Mouse (Mus musculus) CH12.LX (cell line): ENCODE results near the gene Exoc6b. TPM values are rescaled to one million over a fixed set of nuclear protein-coding genes. Genes with fewer than 3 reads are reported as not detected.

Source experiments
- DNase-seq: peaks from one replicate; pipeline ENCODE4 v3.0.0-alpha.2; 2013; ENCODE audit errors: extremely low read depth
- H3K27ac ChIP-seq: 2 replicates; pipeline ENCODE4 v1.5.1; 2012; ENCODE audit warnings: low read depth, mild to moderate bottlenecking, control low read depth, moderate library complexity; ENCODE audit not compliant: insufficient read depth
- H3K27me3 ChIP-seq: replicated peaks from 2 replicates; pipeline ENCODE3; 2012; ENCODE audit warnings: inconsistent platforms
- H3K36me3 ChIP-seq, 2 experiments: replicated peaks in 1 of 2; 2 replicates each; pipeline versions ENCODE3 to v1.6.1; 2012; ENCODE audit warnings: inconsistent platforms in 1 of 2, low read length in 1 of 2, mild to moderate bottlenecking in 1 of 2, mixed read lengths in 1 of 2, moderate library complexity in 1 of 2; ENCODE audit not compliant: control insufficient read depth in 1 of 2, insufficient read depth in 1 of 2
- H3K4me1 ChIP-seq, 2 experiments: 2 replicates each; pipeline ENCODE4 v1.6.1; 2012; ENCODE audit warnings: inconsistent platforms in 1 of 2, moderate library complexity in 1 of 2; ENCODE audit not compliant: insufficient read depth in 2 of 2, control insufficient read depth in 1 of 2
- H3K4me2 ChIP-seq: 2 replicates; pipeline ENCODE4 v1.6.1; 2012; ENCODE audit warnings: low read depth, mild to moderate bottlenecking, control low read depth; ENCODE audit not compliant: poor library complexity, insufficient read depth, severe bottlenecking
- H3K4me3 ChIP-seq, 3 experiments: fragments of 150-350 bp in 1 of 3; sonication (generic) in 1 of 3; replicated peaks in 1 of 3; 2 replicates each; pipeline versions ENCODE3 to v1.5.1; 2011 to 2012; ENCODE audit warnings: low read depth in 2 of 3, low read length in 2 of 3, mild to moderate bottlenecking in 2 of 3, moderate library complexity in 2 of 3, control low read depth in 1 of 3, improper control_type of control experiment in 1 of 3, inconsistent platforms in 1 of 3, mixed read lengths in 1 of 3; ENCODE audit not compliant: poor library complexity in 1 of 3
- H3K79me2 ChIP-seq: replicated peaks from 2 replicates; pipeline ENCODE4 v1.6.1; 2012; ENCODE audit warnings: mild to moderate bottlenecking, moderate library complexity; ENCODE audit not compliant: control insufficient read depth, poor library complexity, insufficient read depth, severe bottlenecking; ENCODE audit errors: extremely low read depth
- H3K9ac ChIP-seq: 2 replicates; pipeline ENCODE4 v1.6.1; 2012; ENCODE audit warnings: low read depth, mild to moderate bottlenecking, control low read depth, moderate library complexity; ENCODE audit not compliant: insufficient read depth
- H3K9me3 ChIP-seq: replicated peaks from 2 replicates; pipeline ENCODE3; 2012; ENCODE audit warnings: low read length, inconsistent platforms, mixed read lengths
- BHLHE40 ChIP-seq: IDR thresholded peaks from 2 replicates; pipeline ENCODE4 v1.6.1; 2011; ENCODE audit warnings: mild to moderate bottlenecking, low read depth, low read length, improper control_type of control experiment
- CTCF ChIP-seq, 2 experiments: IDR thresholded peaks in 1 of 2; conservative IDR thresholded peaks in 1 of 2; 2 replicates each; pipeline ENCODE4 v1.5.1; 2011 to 2012; ENCODE audit warnings: low read depth in 2 of 2, low read length in 2 of 2, improper control_type of control experiment in 1 of 2, inconsistent platforms in 1 of 2, mild to moderate bottlenecking in 1 of 2, moderate library complexity in 1 of 2
- E2F4 ChIP-seq: IDR thresholded peaks from 2 replicates; pipeline ENCODE4 v1.6.1; 2011; ENCODE audit warnings: low read depth, low read length, improper control_type of control experiment; ENCODE audit not compliant: insufficient replicate concordance
- EP300 ChIP-seq: IDR thresholded peaks from 2 replicates; pipeline ENCODE4 v1.6.1; 2011; ENCODE audit warnings: low read length, improper control_type of control experiment
- ETS1 ChIP-seq: conservative IDR thresholded peaks from 2 replicates; pipeline ENCODE4 v1.6.1; 2012; ENCODE audit warnings: low read depth, mild to moderate bottlenecking, inconsistent platforms, low read length, improper control_type of control experiment, moderate library complexity
- HCFC1 ChIP-seq: IDR thresholded peaks from 2 replicates; pipeline ENCODE4 v1.6.1; 2012; ENCODE audit warnings: low read depth, mild to moderate bottlenecking, inconsistent platforms, low read length, improper control_type of control experiment
- JUN ChIP-seq: IDR thresholded peaks from 2 replicates; pipeline ENCODE4 v1.6.1; 2011; ENCODE audit warnings: low read depth, mild to moderate bottlenecking, low read length, improper control_type of control experiment, moderate library complexity; ENCODE audit not compliant: insufficient read depth
- MAFK ChIP-seq: IDR thresholded peaks from 2 replicates; pipeline ENCODE4 v1.6.1; 2011; ENCODE audit warnings: low read length, improper control_type of control experiment; ENCODE audit not compliant: insufficient replicate concordance
- MAX ChIP-seq: IDR thresholded peaks from 2 replicates; pipeline ENCODE4 v1.6.1; 2011; ENCODE audit warnings: low read length, improper control_type of control experiment
- MAZ ChIP-seq: IDR thresholded peaks from 2 replicates; pipeline ENCODE4 v1.6.1; 2012; ENCODE audit warnings: low read depth, mild to moderate bottlenecking, inconsistent platforms, low read length, improper control_type of control experiment, moderate library complexity
- MYC ChIP-seq: IDR thresholded peaks from 2 replicates; pipeline ENCODE4 v1.6.1; 2011; ENCODE audit warnings: low read depth, mild to moderate bottlenecking, improper control_type of control experiment, low read length
- NELFE ChIP-seq: IDR thresholded peaks from 2 replicates; pipeline ENCODE4 v1.6.1; 2011; ENCODE audit warnings: low read depth, low read length, improper control_type of control experiment
- PAX5 ChIP-seq: IDR thresholded peaks from 2 replicates; pipeline ENCODE4 v1.6.1; 2012; ENCODE audit warnings: low read length, inconsistent platforms, mixed read lengths
- POLR2A ChIP-seq: IDR thresholded peaks from 2 replicates; pipeline ENCODE4 v1.6.1; 2011; ENCODE audit warnings: low read depth, mild to moderate bottlenecking, improper control_type of control experiment, low read length
- RCOR1 ChIP-seq: conservative IDR thresholded peaks from 2 replicates; pipeline ENCODE4 v1.6.1; 2012; ENCODE audit warnings: low read depth, mild to moderate bottlenecking, inconsistent platforms, low read length, improper control_type of control experiment
- SIN3A ChIP-seq: IDR thresholded peaks from 2 replicates; pipeline ENCODE4 v1.6.1; 2012; ENCODE audit warnings: low read length, improper control_type of control experiment, inconsistent platforms
- TCF12 ChIP-seq: IDR thresholded peaks from 2 replicates; pipeline ENCODE4 v1.6.1; 2014; ENCODE audit warnings: low read depth, mild to moderate bottlenecking, inconsistent platforms, low read length, improper control_type of control experiment
- UBTF ChIP-seq: IDR thresholded peaks from 2 replicates; pipeline ENCODE4 v1.6.1; 2012; ENCODE audit warnings: low read depth, mild to moderate bottlenecking, inconsistent platforms, low read length, improper control_type of control experiment, moderate library complexity
- ZC3H11A ChIP-seq: IDR thresholded peaks from 2 replicates; pipeline ENCODE4 v1.6.1; 2012; ENCODE audit warnings: low read depth, mild to moderate bottlenecking, inconsistent platforms, low read length, improper control_type of control experiment
- ZMIZ1 ChIP-seq: IDR thresholded peaks from 2 replicates; pipeline ENCODE4 v1.6.1; 2012; ENCODE audit warnings: low read depth, mild to moderate bottlenecking, inconsistent platforms, low read length, improper control_type of control experiment
- ZNF384 ChIP-seq: IDR thresholded peaks from 2 replicates; pipeline ENCODE4 v1.6.1; 2012; ENCODE audit warnings: low read depth, low read length, improper control_type of control experiment, inconsistent platforms
- dilution Hi-C: fragments of 300-500 bp; cut with MboI; formaldehyde crosslinking; loops from 2 replicates; pipeline ENCODE4 v1.14.3; 2020; ENCODE audit warnings: low sequenced_read_pairs; ENCODE audit not compliant: extremely low pct_unique_long_range_greater_than_20kb, extremely low pct_ligation_motif_present
- in situ Hi-C: fragments of 300-500 bp; cut with MboI; formaldehyde crosslinking; loops from 3 replicates; pipeline ENCODE4 v1.14.3; 2019; ENCODE audit warnings: low sequenced_read_pairs, low pct_ligation_motif_present, low pct_unique_long_range_greater_than_20kb, mixed read lengths
- polyA plus RNA-seq: library from polyadenylated mRNA; unstranded; fragments of >175 nt; gene quantifications from 2 replicates; pipeline ENCODE4 v1.2.1, GENCODE M21; 2012; ENCODE audit warnings: low read depth; ENCODE audit not compliant: insufficient read length
- total RNA-seq, 2 experiments: library from RNA; depleted of rRNA; stranded (reverse); fragments of 300-350 nt in 1 of 2; fragments of >200 nt in 1 of 2; gene quantifications; 2 replicates each; pipeline ENCODE4 v1.2.3; 2012 to 2014

Exoc6b gene
- total and polyA plus RNA-seq, 3 experiments = 1.7 to 5.2 (median 3.5) TPM

DNA sequence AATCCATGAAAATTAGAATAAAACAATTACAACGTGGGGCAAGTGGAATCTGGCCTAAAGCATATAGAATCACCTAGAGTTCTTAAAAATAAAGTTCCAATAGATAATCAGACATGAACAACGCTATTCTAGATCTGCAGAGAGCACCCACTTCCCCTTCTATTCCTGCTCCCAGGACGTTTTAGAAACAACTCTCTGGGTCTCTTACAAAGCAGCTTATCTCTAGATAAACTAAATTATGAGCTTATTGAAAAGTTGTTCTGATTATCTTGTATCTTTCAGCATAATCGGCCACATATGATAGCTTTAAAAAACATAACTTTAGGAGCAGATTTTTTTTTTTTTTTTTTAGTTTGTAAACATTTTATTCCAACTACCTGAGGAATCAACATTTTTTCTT, 185.6 kb downstream of the Exoc6b start:
- no peaks in the 10 kb centered on the region for H3K36me3 ChIP-seq
- dilution Hi-C loops = no loop called here
- DNase-seq = no peak

DNA sequence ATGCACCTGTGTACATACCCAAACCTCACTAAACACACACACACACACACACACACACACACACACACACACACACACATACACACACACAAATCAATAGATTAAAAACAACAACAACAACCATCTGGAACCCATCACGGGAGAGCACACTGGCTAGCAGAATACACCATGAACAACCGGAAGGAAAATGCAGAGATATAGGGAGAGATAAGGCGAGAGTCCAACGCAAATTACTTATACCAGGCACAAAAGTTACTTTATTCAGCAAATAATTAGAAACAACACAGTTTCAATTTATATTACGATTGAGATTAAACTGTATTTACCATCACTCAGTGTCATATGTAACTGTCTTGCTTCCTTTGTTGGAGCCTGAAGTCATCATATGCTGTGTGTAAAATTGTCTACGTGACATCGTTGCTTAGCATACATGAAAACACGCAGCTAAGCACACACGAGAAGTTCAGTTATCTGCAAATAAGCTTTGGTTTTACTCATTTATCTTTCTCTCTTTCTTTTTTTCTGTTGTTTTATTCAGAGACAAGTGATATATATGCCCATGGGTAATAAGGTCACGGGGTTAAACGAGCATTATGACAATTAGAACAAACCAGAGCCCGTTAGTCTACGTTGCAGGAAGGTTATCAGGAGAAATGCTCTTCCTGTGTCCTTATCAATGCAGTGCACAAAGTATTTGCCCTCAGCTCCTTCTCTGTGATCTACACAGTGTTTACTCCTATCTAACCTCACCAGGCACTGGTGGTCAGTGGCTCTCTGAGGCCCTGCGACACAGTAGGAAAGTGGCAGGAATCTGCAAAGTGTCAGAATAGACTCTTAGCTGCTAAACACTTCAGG, 186.4 kb downstream of the Exoc6b start:
- in situ Hi-C loops = no loop called here
- no peak overlapping the region for H3K4me2 ChIP-seq
- no peaks in the 10 kb centered on the region for H3K79me2 ChIP-seq
- no peaks in the 10 kb centered on the region for H3K27me3 ChIP-seq
- no peak overlapping the region for H3K9ac ChIP-seq
- no peaks in the 10 kb centered on the region for H3K36me3 ChIP-seq
- TF ChIP-seq EP300 = no peak
- no peak for TF ChIP-seq HCFC1
- no peak for TF ChIP-seq PAX5
- no peak for TF ChIP-seq ZMIZ1
- TF ChIP-seq POLR2A = no peak
- TF ChIP-seq BHLHE40 = no peak
- TF ChIP-seq SIN3A = no peak
- TF ChIP-seq MAX = no peak
- TF ChIP-seq CTCF (conservative IDR thresholded peaks at IDR 0.05 in 1 of 2, IDR thresholded peaks at IDR 0.05 in 1 of 2; ENCODE audit: low read depth in 2 of 2, low read length in 2 of 2) = no peak
- TF ChIP-seq, all 38 proteins: peak for 0
- no peak overlapping the region for H3K27ac ChIP-seq
- no peaks in the 10 kb centered on the region for H3K9me3 ChIP-seq
- no peak for DNase-seq
- H3K4me3 ChIP-seq = no peak overlapping the region
- H3K4me1 ChIP-seq = no peaks in the 10 kb centered on the region
- dilution Hi-C loops = no loop called here

More for the DNA sequence above, 185.6 kb downstream of the Exoc6b start:
- no peak for TF ChIP-seq TCF12
- no peak overlapping the region for H3K4me2 ChIP-seq
- H3K27ac ChIP-seq = no peak overlapping the region
- H3K27me3 ChIP-seq = no peaks in the 10 kb centered on the region
- H3K79me2 ChIP-seq = no peaks in the 10 kb centered on the region
- in situ Hi-C loops = no loop called here
- H3K9ac ChIP-seq = no peak overlapping the region
- H3K9me3 ChIP-seq = no peaks in the 10 kb centered on the region
- no peaks in the 10 kb centered on the region for H3K4me1 ChIP-seq
- H3K4me3 ChIP-seq = no peak overlapping the region

DNA sequence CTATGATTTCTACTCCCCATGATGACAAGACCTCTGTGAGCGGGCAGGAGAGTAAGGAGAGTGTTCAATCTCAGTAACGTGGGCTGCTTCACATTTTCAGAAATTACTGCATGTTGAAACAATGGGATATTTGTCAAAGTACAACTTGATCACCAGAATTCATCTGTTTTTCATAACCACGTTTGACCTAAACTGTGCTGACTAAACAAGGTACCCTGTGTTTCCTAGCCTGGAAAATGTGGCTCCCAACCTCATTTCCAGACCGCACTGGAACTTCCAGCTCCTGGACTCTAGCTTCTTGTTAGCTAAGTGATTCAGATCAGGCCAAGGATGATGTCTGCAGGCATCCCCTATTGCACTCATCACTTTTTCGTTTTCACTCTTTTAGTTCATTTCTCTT, 193.4 kb downstream of the Exoc6b start:
- Histone ChIP-seq H3K9ac (no peak overlapping the region), H3K4me1 (no peaks in the 10 kb centered on the region), H3K4me2 (no peak overlapping the region), H3K9me3 (no peaks in the 10 kb centered on the region), H3K27me3 (no peaks in the 10 kb centered on the region), H3K79me2 (no peaks in the 10 kb centered on the region), H3K27ac (no peak overlapping the region), H3K36me3 (no peaks in the 10 kb centered on the region), H3K4me3 (no peak overlapping the region)
- DNase-seq = no peak
- in situ Hi-C loops = no loop called here
- no peak for TF ChIP-seq ETS1
- TF ChIP-seq ZC3H11A = no peak
- no peak for TF ChIP-seq RCOR1
- no peak for TF ChIP-seq SIN3A
- TF ChIP-seq BHLHE40 = no peak
- TF ChIP-seq MAX = no peak
- TF ChIP-seq E2F4 = no peak
- no peak for TF ChIP-seq ZNF384
- no peak for TF ChIP-seq MAZ
- TF ChIP-seq MYC = no peak
- TF ChIP-seq MAFK = no peak
- no peak for TF ChIP-seq TCF12
- no peak for TF ChIP-seq JUN
- TF ChIP-seq UBTF = no peak
- TF ChIP-seq NELFE = no peak
- TF ChIP-seq PAX5 = no peak
- dilution Hi-C loops = no loop called here
